Mouse (Mus musculus): ENCODE measurements at regions not wholly inside any gene's neighbourhood (a gene's known extent, or its start where the extent isn't known, plus 50 kb on each side); places are given as distances from the start of the nearest gene placed in this dataset.

DNA sequence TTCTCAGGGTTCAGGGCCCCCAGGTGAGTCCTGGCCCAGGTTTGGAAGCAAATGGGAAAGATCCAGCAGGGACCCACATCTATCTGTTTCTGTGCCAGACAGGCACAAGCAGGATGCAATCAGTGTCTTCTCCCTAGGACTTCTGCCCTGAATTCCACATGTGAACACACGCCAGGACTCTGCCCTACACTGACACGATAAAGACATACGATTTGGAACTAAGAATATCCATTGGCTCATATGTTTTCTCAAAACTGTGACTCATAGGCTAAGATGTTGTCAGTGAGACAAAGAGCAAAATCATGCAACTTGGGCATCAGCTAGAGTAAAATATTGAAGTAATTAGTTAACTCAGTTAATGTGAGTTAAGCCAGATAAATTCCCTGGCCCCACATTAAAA, 112.6 kb downstream of the Cxcl12 start:
- no peak for TF ChIP-seq CTCF (IDR thresholded peaks at IDR 0.05)
- no peak for TF ChIP-seq EP300 (IDR thresholded peaks at IDR 0.05)

All from lung, postnatal 0 days (tissue).